Mouse (Mus musculus) spleen, postnatal 10 days (tissue): ENCODE measurements around the gene Foxn3.
A peak's percentile ranks its signal among the peaks of the same experiment; 100 is the strongest.

Experiments used
- DNase-seq, 2 experiments: peaks; one replicate each; pipeline ENCODE4 v3.0.0; 2021 to 2022; ENCODE audit warnings: low spot score in 2 of 2

Foxn3 gene

DNA sequence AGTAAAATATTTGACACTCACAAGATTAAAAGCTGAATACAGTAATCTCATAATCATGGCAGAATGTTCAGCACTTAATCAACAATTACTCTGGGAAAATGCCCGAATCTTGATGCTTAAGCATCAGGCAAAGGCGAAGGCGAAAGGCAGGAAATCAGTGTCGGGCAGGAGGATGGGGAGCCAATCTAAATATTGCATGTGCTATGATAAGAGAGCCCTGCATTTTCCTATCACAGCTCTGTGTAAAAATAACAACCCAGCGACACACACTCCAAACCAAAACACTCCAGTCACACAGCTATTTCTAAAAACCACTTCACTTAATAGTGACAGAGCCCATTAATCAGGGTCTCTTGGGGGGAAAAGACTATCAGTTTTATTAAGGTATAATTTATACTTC lies 305.8 kb downstream of the Foxn3 start:
- DNase-seq: no peak

- no peak for DNase-seq
Measured at GRCm38 (mm10) chr12:99256997-99257396, 306.4 kb downstream of the Foxn3 start.

DNA sequence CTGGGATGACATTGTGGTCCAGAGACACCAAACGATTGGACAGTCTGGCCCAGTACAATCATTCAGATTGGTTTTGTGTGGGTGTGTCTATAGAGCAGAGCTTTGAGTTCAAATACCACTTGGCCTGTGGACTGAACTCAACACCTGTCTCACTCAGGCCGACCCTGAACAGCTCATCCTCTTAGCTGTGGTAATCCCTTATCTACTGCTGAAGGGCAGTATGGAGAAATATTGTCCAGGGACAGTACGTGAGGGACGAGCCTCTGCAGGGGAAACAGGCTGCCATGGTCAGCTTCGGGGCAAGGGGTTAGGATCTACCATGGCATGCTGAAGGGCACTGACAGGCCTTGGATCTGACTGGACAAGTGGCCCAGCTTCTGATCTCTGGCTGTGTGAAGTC lies 306.9 kb downstream of the Foxn3 start:
- DNase-seq: no peak

- no peak for DNase-seq
Measured at GRCm38 (mm10) chr12:99254436-99254835, 308.9 kb downstream of the Foxn3 start.

DNA sequence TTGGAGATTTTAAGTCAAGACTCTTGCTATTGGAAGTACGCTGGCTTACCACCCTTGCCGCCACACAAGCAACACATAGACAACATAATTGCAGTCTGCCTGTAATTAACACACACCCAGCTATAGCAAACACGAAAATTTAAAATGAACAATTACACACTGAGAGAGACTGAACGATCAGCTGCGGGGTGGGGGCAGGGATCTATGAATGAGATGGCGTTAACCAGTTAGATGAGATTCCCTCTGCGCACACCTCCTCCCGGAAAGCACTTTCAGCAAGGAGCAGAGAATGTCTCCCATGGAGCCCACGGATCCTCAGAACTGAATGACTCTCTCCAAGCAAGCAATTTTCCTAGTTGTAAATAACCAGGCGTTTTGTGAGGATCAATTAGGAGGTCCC lies 309.8 kb downstream of the Foxn3 start:
- no peak for DNase-seq

GRCm38 (mm10) chr12:99248606-99249005 lies 314.8 kb downstream of the Foxn3 start:
- DNase-seq: no peak

DNA sequence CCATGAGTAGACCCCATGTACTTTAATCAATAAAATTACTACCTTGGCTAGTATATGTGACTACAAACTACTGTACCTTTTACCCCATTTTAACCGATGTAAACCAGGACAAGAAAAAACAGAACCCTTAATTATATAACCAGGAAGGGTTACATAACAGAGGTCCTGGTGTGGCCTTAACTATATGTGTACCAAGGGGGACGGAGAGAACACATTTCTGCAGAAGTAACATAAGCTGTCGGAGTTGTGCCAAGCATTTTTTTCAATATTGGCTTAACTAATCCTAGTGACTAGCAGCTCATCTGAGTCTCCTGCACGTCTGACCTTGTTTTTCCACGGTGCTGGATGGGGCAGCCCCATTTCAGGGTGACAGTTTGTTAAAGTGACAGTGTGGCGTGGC lies 315.4 kb downstream of the Foxn3 start:
- no peak for DNase-seq

GRCm38 (mm10) chr12:99246984-99247746 lies 316.2 kb downstream of the Foxn3 start:
- no peak for DNase-seq

DNA sequence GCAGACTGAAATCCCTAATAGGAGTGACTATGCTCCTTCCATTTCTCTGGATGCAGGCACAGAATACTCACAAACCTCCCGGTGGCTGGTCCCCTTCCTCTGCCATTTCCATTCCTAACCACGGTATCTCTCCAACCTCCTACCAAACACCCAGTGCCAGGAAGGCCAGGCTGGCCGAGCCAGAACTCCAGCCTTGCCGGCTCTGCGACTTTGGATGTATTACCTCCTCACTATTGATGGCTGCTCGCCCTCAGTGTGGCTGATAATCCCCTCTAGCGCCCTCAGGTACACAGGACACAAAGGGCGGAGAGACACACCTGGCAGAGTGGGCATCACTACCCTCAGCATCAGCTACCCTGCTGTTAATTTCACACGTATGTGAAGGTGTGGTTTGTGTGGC lies 318.7 kb downstream of the Foxn3 start:
- no peak for DNase-seq

GRCm38 (mm10) chr12:99244264-99244663 lies 319.1 kb downstream of the Foxn3 start:
- DNase-seq: no peak

DNA sequence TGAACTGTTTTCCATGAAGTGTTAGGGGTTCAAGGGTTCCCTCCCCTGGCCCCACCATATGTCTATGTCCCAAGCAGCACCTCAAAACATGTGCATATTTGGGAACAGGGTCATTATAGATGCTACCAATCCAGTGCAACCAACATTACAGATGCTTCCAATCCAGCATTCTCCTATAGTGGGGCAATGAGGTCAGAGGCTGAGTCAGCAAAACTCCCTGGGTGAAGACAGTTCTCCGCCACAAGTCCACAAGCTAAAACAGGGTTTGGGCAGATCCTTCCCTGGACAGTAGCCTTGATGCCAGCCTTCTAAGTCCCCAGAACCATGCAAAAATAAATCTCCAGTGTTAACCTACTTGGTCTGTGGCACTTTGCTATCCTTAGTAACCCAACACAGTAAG lies 320.1 kb downstream of the Foxn3 start:
- no peak for DNase-seq

GRCm38 (mm10) chr12:99240185-99240726 lies 323.1 kb downstream of the Foxn3 start:
- DNase-seq: no peak

GRCm38 (mm10) chr12:99239735-99240134 lies 323.6 kb downstream of the Foxn3 start:
- no peak for DNase-seq

DNA sequence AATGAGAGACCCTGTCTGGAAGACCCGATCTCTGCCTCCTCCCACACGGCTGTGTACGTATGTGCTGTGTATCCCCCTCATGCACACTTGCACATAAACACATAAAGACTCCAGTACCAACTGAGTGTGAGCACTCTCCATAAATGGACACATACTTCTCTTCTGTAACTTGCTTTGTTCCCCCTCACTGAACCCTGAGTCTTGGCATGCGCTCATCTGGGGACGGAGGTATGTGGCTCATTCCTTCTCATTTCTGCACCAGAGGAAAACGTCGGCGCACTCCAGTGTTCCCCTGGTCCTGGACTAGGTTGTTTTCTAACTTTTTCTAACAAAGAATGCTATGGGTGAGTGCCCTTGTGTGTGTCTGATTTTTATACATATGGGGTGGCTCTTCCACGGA lies 325.9 kb downstream of the Foxn3 start:
- no peak for DNase-seq

DNA sequence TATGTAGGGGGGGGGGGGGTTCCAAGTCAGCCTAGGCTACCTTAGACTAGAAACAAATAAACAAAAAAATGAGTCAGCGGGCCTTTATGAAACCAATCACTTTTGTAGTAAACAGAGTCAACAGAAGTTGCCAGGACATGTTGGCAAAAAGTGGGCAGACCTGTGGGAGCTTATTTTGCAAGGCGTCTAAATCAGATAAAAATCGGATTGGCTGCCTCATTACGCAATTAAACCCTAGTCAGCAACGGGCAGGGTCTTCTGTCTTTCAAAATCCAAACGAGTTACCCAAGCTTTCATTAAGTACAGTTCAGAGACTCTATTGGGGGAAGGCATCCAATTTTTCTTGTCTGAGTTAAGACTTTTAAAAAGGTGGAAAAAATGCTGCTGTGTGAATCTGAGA lies 329.0 kb downstream of the Foxn3 start:
- no peak for DNase-seq

DNA sequence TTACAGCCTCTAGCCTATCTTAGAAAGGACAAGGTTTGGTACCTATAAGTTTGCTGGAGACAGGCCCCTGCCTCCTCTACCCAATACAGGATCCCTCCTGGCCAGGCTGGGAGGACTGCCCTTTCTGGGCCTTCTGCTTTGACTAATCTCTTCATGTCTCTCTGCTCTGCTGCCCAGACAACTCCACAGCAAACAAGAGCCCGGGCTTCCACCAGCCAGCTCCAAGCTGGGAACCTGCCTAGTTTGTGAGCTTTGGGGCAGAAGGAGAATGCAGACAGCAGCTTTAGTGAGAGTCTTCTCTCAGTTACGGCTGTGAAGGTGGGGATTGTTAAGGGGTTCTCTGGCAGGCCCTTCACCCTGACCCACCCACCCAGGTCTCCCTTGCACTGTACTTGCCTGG lies 330.0 kb downstream of the Foxn3 start:
- DNase-seq: no peak

DNA sequence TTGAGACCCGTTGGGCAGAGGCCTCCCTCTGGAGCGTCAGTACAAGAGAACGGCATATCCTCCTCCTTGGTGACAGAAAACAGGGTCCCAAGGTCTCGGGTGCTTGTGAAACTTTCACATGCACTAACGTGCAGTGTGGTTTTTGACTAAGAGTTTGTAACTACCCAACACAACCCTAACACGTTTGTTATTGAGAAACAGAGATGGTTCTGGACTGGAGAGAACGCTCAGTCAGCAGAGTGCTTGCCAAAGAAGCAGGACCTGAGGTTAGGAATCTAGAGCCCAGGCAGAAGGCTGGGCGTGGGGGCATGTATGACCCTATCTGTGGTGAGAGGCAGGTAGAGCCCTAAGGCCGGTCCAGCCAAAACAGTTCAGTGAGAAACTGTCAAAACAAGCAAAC lies 330.9 kb downstream of the Foxn3 start:
- DNase-seq: no peak

- DNase-seq: no peak
Measured at GRCm38 (mm10) chr12:99231321-99231720, 332.1 kb downstream of the Foxn3 start.

DNA sequence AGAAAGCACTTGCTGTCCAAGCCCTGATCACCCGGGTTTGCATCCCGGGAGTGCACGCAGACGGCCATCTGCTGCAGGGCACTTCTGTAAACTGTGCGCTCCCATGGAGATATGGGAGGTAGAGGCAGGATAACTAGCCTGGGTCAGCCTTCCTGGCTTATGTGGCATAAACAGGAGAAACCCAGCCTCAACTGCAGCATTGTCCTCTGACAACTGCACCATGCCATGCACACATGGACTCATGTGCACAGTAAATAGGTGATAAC lies 332.7 kb downstream of the Foxn3 start:
- DNase-seq: no peak

DNA sequence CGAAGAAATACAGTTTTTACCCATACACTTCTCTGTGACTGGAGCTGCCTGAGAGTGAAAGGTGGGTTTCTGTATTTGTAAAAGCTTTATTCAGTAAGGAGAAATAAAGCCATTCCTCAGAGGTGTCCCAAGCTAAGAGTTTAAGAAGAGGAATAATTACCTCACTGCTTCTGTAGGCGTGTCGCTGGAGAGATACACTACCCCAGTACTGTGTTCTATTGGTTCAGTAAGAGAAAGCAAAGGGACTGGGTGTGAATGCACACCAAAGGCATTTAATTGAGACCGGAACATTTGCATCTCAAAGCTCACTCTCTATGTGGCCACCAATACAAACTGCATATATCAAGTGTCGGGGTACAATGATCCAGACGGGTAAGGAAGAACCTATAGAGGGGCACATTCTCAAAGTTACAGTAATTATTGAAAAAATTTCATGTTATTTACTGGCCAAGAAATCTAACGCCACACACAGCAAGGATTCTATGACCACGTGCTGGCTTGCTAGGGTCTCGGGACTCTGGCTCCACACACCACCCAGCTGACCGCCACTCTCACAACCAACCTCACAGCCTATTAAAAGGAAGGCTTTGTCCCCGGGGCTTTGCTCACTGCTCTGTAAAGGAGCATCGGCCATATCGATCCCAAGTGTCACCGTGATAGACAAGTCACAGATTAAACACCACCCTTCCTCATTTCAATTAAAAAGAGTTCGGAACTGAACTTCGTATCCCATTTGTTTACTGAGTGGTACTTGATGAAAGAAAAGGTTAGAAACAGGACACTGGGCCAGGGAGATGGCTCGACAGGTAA lies 333.2 kb downstream of the Foxn3 start:
- DNase-seq: no peak

GRCm38 (mm10) chr12:99227313-99227952 lies 335.9 kb downstream of the Foxn3 start:
- DNase-seq: peak in 1 of 2 experiments; percentile 34

DNA sequence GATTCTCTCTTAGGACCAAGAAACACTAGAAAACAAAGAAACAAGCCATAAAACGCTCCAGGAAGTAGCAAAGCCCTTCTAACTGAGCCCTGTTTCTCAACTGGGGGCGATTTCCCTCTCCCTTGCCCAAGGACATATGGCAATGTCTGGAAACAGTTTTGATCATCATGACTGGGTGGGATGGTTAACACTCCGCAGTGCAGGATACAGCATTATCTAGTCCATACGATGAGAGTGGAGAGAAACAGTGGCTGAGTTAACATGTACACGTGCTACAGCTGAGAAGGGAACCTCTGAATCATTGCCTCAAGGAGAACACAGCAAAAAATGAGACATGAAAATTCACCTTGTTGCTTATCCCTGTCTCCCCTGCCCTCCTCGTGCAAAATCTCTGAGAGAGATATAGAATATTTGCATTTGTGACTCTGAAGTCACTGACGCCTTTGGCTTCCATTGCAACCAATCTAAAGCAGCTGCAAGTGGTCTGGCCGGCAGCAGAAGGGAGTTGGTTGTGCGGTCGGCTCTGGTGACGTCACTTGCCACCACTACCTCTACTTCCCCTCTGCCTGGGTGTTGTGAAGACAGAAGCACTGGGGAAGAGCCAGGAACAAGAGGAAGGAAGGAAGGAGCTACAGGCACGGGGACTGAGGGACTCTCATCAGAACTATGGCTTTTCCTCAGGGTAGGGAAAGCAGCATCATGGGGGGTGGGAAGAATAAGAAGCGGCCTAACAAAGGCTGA lies 338.3 kb downstream of the Foxn3 start:
- peak in 1 of 2 experiments; percentile 56 for DNase-seq
